ENCODE assay signal across 21 mouse cellular contexts in genomic region chr15:98131001-98131400, GRCm38 (mm10). TPM values are rescaled to one million over a fixed set of nuclear protein-coding genes. Genes with fewer than 3 reads are reported as not detected.
A peak's percentile ranks its signal among the peaks of the same experiment; 100 is the strongest.
DNase-seq lines count a peak whose midpoint lies in the region; ATAC-seq and TF ChIP-seq lines count a peak whose summit lies in the region.
"Had no signal": no experiment of that assay in that cellular context is flagged by ENCODE, and none has a peak within 500 bp of the region (broad histone marks: within the 10 kb centered on the region; RNA-seq: fewer than 3 reads in every experiment).

No protein-coding gene starts in this region.

- TF ChIP-seq CTCF in gastrocnemius, adult 2 months (IDR thresholded peaks at IDR 0.05) = no peak
- no peak for TF ChIP-seq CTCF in heart, postnatal 0 days (IDR thresholded peaks at IDR 0.05; ENCODE audit: low read depth)

- H3ac ChIP-seq in myocyte (ENCODE audit: control insufficient read depth, insufficient read length) = no peak overlapping the region

- peak; percentile 86 for DNase-seq in gastrocnemius, adult 2 months
- DNase-seq in gastrocnemius, postnatal 4 days (ENCODE audit: low spot score in 2 of 2) = no peak
- DNase-seq in heart, adult 8-10 months (ENCODE audit: low spot score) = peak; percentile 65
- no peak for DNase-seq in heart, postnatal 0 days (ENCODE audit: low spot score)
- no peak for DNase-seq in cerebellum, postnatal 25 days
- DNase-seq: adrenal gland, postnatal 10 days; cerebellum, adult 11-12 months; cerebellum, adult 9-10 months; cerebellum, postnatal 36 days; kidney, adult 11 months; kidney, adult 9 months had no signal

- no peak for ATAC-seq in heart, embryonic 11.5 days (replicated peaks; ENCODE audit: insufficient number of reproducible peaks, low FRiP score, low TSS enrichment)
- peak; percentile 37; the same call in 1 of the 2 replicates for ATAC-seq in heart, postnatal 0 days (ENCODE audit: insufficient read depth, low read depth)
- no peak for ATAC-seq in cerebellum, adult (ENCODE audit: insufficient number of reproducible peaks, low FRiP score, low TSS enrichment)
- ATAC-seq: forebrain, embryonic 16.5 days; hindbrain, postnatal 0 days had no signal

- WGBS in heart, embryonic 11.5 days (ENCODE audit: insufficient replicate concordance) = 87% methylated on average over 4 of the region's 4 CpGs
- 75% methylated on average over 4 of the region's 4 CpGs for WGBS in heart, postnatal 0 days

- no peak for TF ChIP-seq EP300 in heart, postnatal 0 days (IDR thresholded peaks at IDR 0.05; ENCODE audit: low read depth)

- H3K4me1 ChIP-seq in heart, embryonic 11.5 days (ENCODE audit: control insufficient read depth, insufficient read depth, low read length) = no peaks in the 10 kb centered on the region
- H3K4me1 ChIP-seq in heart, postnatal 0 days (ENCODE audit: control insufficient read depth, insufficient read depth) = no peaks in the 10 kb centered on the region
- H3K4me1 ChIP-seq: embryonic facial prominence, embryonic 13.5 days; forebrain, embryonic 12.5 days; heart, embryonic 13.5 days; hindbrain, embryonic 13.5 days had no signal

- no peaks in the 10 kb centered on the region for H3K27me3 ChIP-seq in heart, embryonic 11.5 days (ENCODE audit: control insufficient read depth, insufficient read depth, low read length)
- no peaks in the 10 kb centered on the region for H3K27me3 ChIP-seq in heart, postnatal 0 days (ENCODE audit: control insufficient read depth, insufficient read depth, low read length)
- no peaks in the 10 kb centered on the region for H3K27me3 ChIP-seq in myocyte (ENCODE audit: control insufficient read depth, insufficient read depth, insufficient read length)
- H3K27me3 ChIP-seq: embryonic facial prominence, embryonic 13.5 days; forebrain, embryonic 12.5 days; heart, embryonic 13.5 days; hindbrain, embryonic 13.5 days had no signal

- H3K79me2 ChIP-seq in myocyte (ENCODE audit: control insufficient read depth, insufficient read depth) = no peaks in the 10 kb centered on the region

- no peak overlapping the region for H3K4me2 ChIP-seq in heart, embryonic 11.5 days
- H3K4me2 ChIP-seq in heart, postnatal 0 days (ENCODE audit: low read depth, low read length) = no peak overlapping the region
- no peak overlapping the region for H3K4me2 ChIP-seq in myocyte (ENCODE audit: low read depth)
- H3K4me2 ChIP-seq: embryonic facial prominence, embryonic 13.5 days; forebrain, embryonic 12.5 days; heart, embryonic 13.5 days; hindbrain, embryonic 13.5 days had no signal

- intact Hi-C loops in gastrocnemius, adult 2 months (cut with DNase I) = loop anchor here (2.0 kb wide), 1 partner anchor 16 kb away; no protein-coding TSS in a partner anchor

- peak overlapping the region; percentile 45 for H3K4me3 ChIP-seq in gastrocnemius, adult 2 months
- no peak overlapping the region for H3K4me3 ChIP-seq in heart, embryonic 11.5 days (ENCODE audit: low read depth, low read length)
- no peak overlapping the region for H3K4me3 ChIP-seq in heart, postnatal 0 days (ENCODE audit: low read depth, low read length)
- no peak overlapping the region for H3K4me3 ChIP-seq in myocyte
- H3K4me3 ChIP-seq: embryonic facial prominence, embryonic 13.5 days; forebrain, embryonic 12.5 days; heart, embryonic 13.5 days; hindbrain, embryonic 13.5 days had no signal

- peak; percentile 15 for TF ChIP-seq POLR2A in myocyte (IDR thresholded peaks at IDR 0.05; ENCODE audit: insufficient read length, low read depth)

- peak overlapping the region; percentile 87 for H3K27ac ChIP-seq in gastrocnemius, adult 2 months
- H3K27ac ChIP-seq in heart, embryonic 11.5 days (ENCODE audit: low read depth, low read length) = no peak overlapping the region
- peak overlapping the region; percentile 24; the same call in 1 of the 2 replicates for H3K27ac ChIP-seq in heart, postnatal 0 days (ENCODE audit: low read depth)
- H3K27ac ChIP-seq: embryonic facial prominence, embryonic 13.5 days; forebrain, embryonic 12.5 days; heart, embryonic 13.5 days; hindbrain, embryonic 13.5 days; hindbrain, postnatal 0 days had no signal

- no peak overlapping the region for H3K9ac ChIP-seq in heart, embryonic 11.5 days (ENCODE audit: low read depth, low read length)
- no peak overlapping the region for H3K9ac ChIP-seq in heart, postnatal 0 days (replicated peaks; ENCODE audit: low read depth, low read length)
- H3K9ac ChIP-seq: embryonic facial prominence, embryonic 13.5 days; forebrain, embryonic 12.5 days; heart, embryonic 13.5 days; hindbrain, embryonic 13.5 days had no signal

- peaks cover 13% of the 10 kb centered on the region for H3K36me3 ChIP-seq in heart, embryonic 11.5 days (ENCODE audit: control insufficient read depth, insufficient read depth, low read length)
- H3K36me3 ChIP-seq in heart, postnatal 0 days (replicated peaks; ENCODE audit: control insufficient read depth, insufficient read depth, low read length) = peaks cover 99% of the 10 kb centered on the region
- peaks cover 40% of the 10 kb centered on the region for H3K36me3 ChIP-seq in myocyte (ENCODE audit: control insufficient read depth, insufficient read depth)

- H3K9me3 ChIP-seq in heart, embryonic 11.5 days (replicated peaks; ENCODE audit: control insufficient read depth, low read length) = no peaks in the 10 kb centered on the region
- no peaks in the 10 kb centered on the region for H3K9me3 ChIP-seq in heart, postnatal 0 days (replicated peaks; ENCODE audit: control insufficient read depth, low read length)
- H3K9me3 ChIP-seq: embryonic facial prominence, embryonic 13.5 days; forebrain, embryonic 12.5 days; heart, embryonic 13.5 days; hindbrain, embryonic 13.5 days had no signal

TF ChIP-seq in myocyte, 11 proteins besides CTCF, POLR2A, EP300 and RAD21:
- TF ChIP-seq TCF12 (IDR thresholded peaks at IDR 0.05; ENCODE audit: insufficient read depth, poor library complexity, severe bottlenecking) = no peak
- peak; percentile 48 for TF ChIP-seq POLR2AphosphoS2 (IDR thresholded peaks at IDR 0.05; ENCODE audit: insufficient read length, low read depth)
- no peak for TF ChIP-seq SRF (IDR thresholded peaks at IDR 0.05; ENCODE audit: control insufficient read depth, insufficient read length, low read depth)
- no peak for TF ChIP-seq MYOD1 (IDR thresholded peaks at IDR 0.05; ENCODE audit: control insufficient read depth in 1 of 3, insufficient read length in 2 of 3, low read depth in 2 of 3)

RNA-seq across cellular contexts. Expression of gene Asb8, which starts 34.4 kb away (rescaled TPM):
- total RNA-seq in gastrocnemius, adult 2 months (2021) = 100 to 1,000 TPM in 1 of 2 experiments, 10 to 100 TPM in 1; 97.8 to 124 TPM
- total RNA-seq in gastrocnemius, postnatal 4 days (2021) = 100 to 1,000 TPM; 148 to 174 TPM
- total RNA-seq in heart, adult 8-10 months (2022) = 100 to 1,000 TPM; 116 to 127 (median 119) TPM
- 81.7 and 86.7 TPM in 2 replicates for polyA plus RNA-seq in heart, embryonic 11.5 days (2014; fragmentation: Nextera tagmentation; extraction: Ambion mirVana)
- 99.6 and 158 TPM in 2 replicates for total RNA-seq in heart, postnatal 0 days (2014; rRNA removed; ENCODE audit: low replicate concordance)
- polyA plus RNA-seq in heart, postnatal 0 days (2015; fragmentation: Nextera tagmentation; extraction: Ambion mirVana) = 95.6 and 111 TPM in 2 replicates
- 50.3 TPM for polyA plus RNA-seq in myocyte (2012; fragmentation: generic; extraction: Trizol)

RNA-seq across cellular contexts. Expression of gene Ccdc184, which starts 36.0 kb away (rescaled TPM):
- total RNA-seq in gastrocnemius, adult 2 months (2021) = not detected
- not detected for total RNA-seq in gastrocnemius, postnatal 4 days (2021)
- under 1 TPM; 0.41 to 0.84 (median 0.66) TPM for total RNA-seq in heart, adult 8-10 months (2022)
- polyA plus RNA-seq in heart, embryonic 11.5 days (2014; fragmentation: Nextera tagmentation; extraction: Ambion mirVana) = 1.2 and 1.3 TPM in 2 replicates
- total RNA-seq in heart, postnatal 0 days (2014; rRNA removed; ENCODE audit: low replicate concordance) = 0.92 and 1.9 TPM in 2 replicates
- 0.63 and 0.89 TPM in 2 replicates for polyA plus RNA-seq in heart, postnatal 0 days (2015; fragmentation: Nextera tagmentation; extraction: Ambion mirVana)
- 0.05 TPM for polyA plus RNA-seq in myocyte (2012; fragmentation: generic; extraction: Trizol)
- total RNA-seq: MEL had no signal

RNA-seq across cellular contexts. Expression of gene Senp1, which starts 37.5 kb away (rescaled TPM):
- 1 to 10 TPM; 7.4 to 8.5 TPM for total RNA-seq in gastrocnemius, adult 2 months (2021)
- 10 to 100 TPM; 17.7 to 21.7 TPM for total RNA-seq in gastrocnemius, postnatal 4 days (2021)
- 1 to 10 TPM; 8.4 to 9.5 (median 8.7) TPM for total RNA-seq in heart, adult 8-10 months (2022)
- polyA plus RNA-seq in heart, embryonic 11.5 days (2014; fragmentation: Nextera tagmentation; extraction: Ambion mirVana) = 24.3 and 25.1 TPM in 2 replicates
- 13.3 and 16.7 TPM in 2 replicates for total RNA-seq in heart, postnatal 0 days (2014; rRNA removed; ENCODE audit: low replicate concordance)
- 8.0 and 10.1 TPM in 2 replicates for polyA plus RNA-seq in heart, postnatal 0 days (2015; fragmentation: Nextera tagmentation; extraction: Ambion mirVana)
- 10.4 TPM for polyA plus RNA-seq in myocyte (2012; fragmentation: generic; extraction: Trizol)

RNA-seq across cellular contexts. Expression of gene Pfkm, which starts 38.6 kb away (rescaled TPM):
- total RNA-seq in gastrocnemius, adult 2 months (2021) = 1,000 to 10,000 TPM; 2,669 to 2,908 TPM
- 100 to 1,000 TPM; 776 to 786 TPM for total RNA-seq in gastrocnemius, postnatal 4 days (2021)
- total RNA-seq in heart, adult 8-10 months (2022) = 1,000 to 10,000 TPM in 1 of 4 experiments, 100 to 1,000 TPM in 3; 958 to 1,060 (median 998) TPM
- 49.3 and 68.3 TPM in 2 replicates for polyA plus RNA-seq in heart, embryonic 11.5 days (2014; fragmentation: Nextera tagmentation; extraction: Ambion mirVana)
- total RNA-seq in heart, postnatal 0 days (2014; rRNA removed; ENCODE audit: low replicate concordance) = 216 and 219 TPM in 2 replicates
- polyA plus RNA-seq in heart, postnatal 0 days (2015; fragmentation: Nextera tagmentation; extraction: Ambion mirVana) = 205 and 213 TPM in 2 replicates
- 401 TPM for polyA plus RNA-seq in myocyte (2012; fragmentation: generic; extraction: Trizol)

Comparison
In these comparisons a context has a peak if more than half of its experiments do, and no peak if none do; other contexts are left out.
1. DNase-seq: peak in gastrocnemius, adult 2 months (single experiment) and heart, adult 8-10 months (single experiment); none in gastrocnemius, postnatal 4 days (0 of 2), heart, postnatal 0 days (single experiment) and cerebellum, postnatal 25 days (0 of 2).